Mouse (Mus musculus) cerebellum, postnatal 4 days (tissue): ENCODE results near the gene Crtc3.

Experiments
- DNase-seq, 2 experiments: peaks; one replicate each; pipeline ENCODE4 v3.0.0; 2022; ENCODE audit warnings: low spot score in 2 of 2, mixed read lengths in 1 of 2

Gene Crtc3

GRCm38 (mm10) chr7:80688556-80689220, at the start of gene Crtc3:
Gene Crtc3, minus strand, starts transcription at chr7:80688877.
- DNase-seq, result peak in 1 of 2 experiments; percentile 64

- no peak for DNase-seq
These were observed 47.5 kb upstream of the Crtc3 start for GRCm38 (mm10) chr7:80736199-80736598.

- DNase-seq, result no peak
These were observed 44.3 kb upstream of the Crtc3 start for GRCm38 (mm10) chr7:80732986-80733385.

GRCm38 (mm10) chr7:80729662-80730061, 41.0 kb upstream of the Crtc3 start:
- DNase-seq, result peak; percentile 51 to 79

GRCm38 (mm10) chr7:80721041-80721440, 32.4 kb upstream of the Crtc3 start:
- DNase-seq, result no peak

GRCm38 (mm10) chr7:80719582-80719981, 30.9 kb upstream of the Crtc3 start:
- no peak for DNase-seq

- DNase-seq, result no peak
These were observed 30.4 kb upstream of the Crtc3 start for GRCm38 (mm10) chr7:80719038-80719437.

- DNase-seq, result no peak
These were observed 29.8 kb upstream of the Crtc3 start for GRCm38 (mm10) chr7:80718471-80718870.

GRCm38 (mm10) chr7:80716758-80717157, 28.1 kb upstream of the Crtc3 start:
- DNase-seq, result no peak

- no peak for DNase-seq
These were observed 26.6 kb upstream of the Crtc3 start for GRCm38 (mm10) chr7:80715306-80715705.

GRCm38 (mm10) chr7:80711496-80711895, 22.8 kb upstream of the Crtc3 start:
- no peak for DNase-seq

- no peak for DNase-seq
These were observed 21.7 kb upstream of the Crtc3 start for GRCm38 (mm10) chr7:80710333-80710732.

GRCm38 (mm10) chr7:80704066-80704465, 15.4 kb upstream of the Crtc3 start:
- DNase-seq, result no peak

- no peak for DNase-seq
These were observed 13.8 kb upstream of the Crtc3 start for GRCm38 (mm10) chr7:80702510-80702909.

GRCm38 (mm10) chr7:80699709-80700108, 11.0 kb upstream of the Crtc3 start:
- no peak for DNase-seq

GRCm38 (mm10) chr7:80698940-80699339, 10.3 kb upstream of the Crtc3 start:
- DNase-seq, result no peak

GRCm38 (mm10) chr7:80697859-80698258, 9.2 kb upstream of the Crtc3 start:
- DNase-seq, result no peak

GRCm38 (mm10) chr7:80696903-80697302, 8.2 kb upstream of the Crtc3 start:
- no peak for DNase-seq

- no peak for DNase-seq
These were observed 7.7 kb upstream of the Crtc3 start for GRCm38 (mm10) chr7:80696334-80696733.

GRCm38 (mm10) chr7:80692472-80692871, 3.8 kb upstream of the Crtc3 start:
- no peak for DNase-seq

GRCm38 (mm10) chr7:80691131-80691530, 2.5 kb upstream of the Crtc3 start:
- DNase-seq, result no peak

GRCm38 (mm10) chr7:80689221-80689591, 529 bp upstream of the Crtc3 start:
- no peak for DNase-seq

GRCm38 (mm10) chr7:80687721-80688555, 739 bp downstream of the Crtc3 start:
- peak; percentile 26 to 68 for DNase-seq
